Mouse (Mus musculus) lung, postnatal 10 days (tissue): ENCODE measurements at regions not wholly inside any gene's neighbourhood (a gene's known extent, or its start where the extent isn't known, plus 50 kb on each side); places are given as distances from the start of the nearest gene placed in this dataset.

ENCODE experiments used
- DNase-seq: peaks from one replicate; pipeline ENCODE4 v3.0.0; 2021

- no peak for DNase-seq
Observed at GRCm38 (mm10) chr1:13807786-13808185, 2285.3 kb downstream of the 4930444P10Rik start.

- no peak for DNase-seq
Observed at GRCm38 (mm10) chr1:13800460-13800859, 2292.7 kb downstream of the 4930444P10Rik start.

- no peak for DNase-seq
Observed at GRCm38 (mm10) chr1:13798848-13799247, 2294.3 kb downstream of the 4930444P10Rik start.

- no peak for DNase-seq
Observed at GRCm38 (mm10) chr1:13795196-13795595, 2297.9 kb downstream of the 4930444P10Rik start.

GRCm38 (mm10) chr1:13789318-13790085 lies 2303.6 kb downstream of the 4930444P10Rik start:
- DNase-seq, result peak; percentile 77

GRCm38 (mm10) chr1:13787016-13787415 lies 2306.1 kb downstream of the 4930444P10Rik start:
- DNase-seq, result no peak

- peak; percentile 52 for DNase-seq
Observed at GRCm38 (mm10) chr1:13784396-13784795, 2308.7 kb downstream of the 4930444P10Rik start.

GRCm38 (mm10) chr1:13782633-13783032 lies 2310.5 kb downstream of the 4930444P10Rik start:
- DNase-seq, result no peak

GRCm38 (mm10) chr1:13772106-13772505 lies 2321.0 kb downstream of the 4930444P10Rik start:
- no peak for DNase-seq

GRCm38 (mm10) chr1:13771014-13771463 lies 2322.1 kb downstream of the 4930444P10Rik start:
- no peak for DNase-seq

- DNase-seq, result no peak
Observed at GRCm38 (mm10) chr1:13752479-13752878, 2338.6 kb downstream of the A830018L16Rik start.

GRCm38 (mm10) chr1:13751381-13751780 lies 2337.5 kb downstream of the A830018L16Rik start:
- DNase-seq, result no peak
